Mouse (Mus musculus) forebrain, embryonic 13.5 days (tissue): ENCODE results near the gene Txndc17. TPM values are rescaled to one million over a fixed set of nuclear protein-coding genes. Genes with fewer than 3 reads are reported as not detected.

Experiments used
- ATAC-seq: fragments of 200-750 bp; cut with Nextera tagmentation; 2 replicates; pipeline ENCODE4 v1.8.0; 2017
- H3K27ac ChIP-seq: fragments of 300-500 bp; sonication (generic); 2 replicates; pipeline ENCODE4 v1.5.1; 2015; ENCODE audit warnings: inconsistent platforms, mild to moderate bottlenecking, moderate library complexity
- H3K27me3 ChIP-seq: fragments of 300-500 bp; sonication (generic); 2 replicates; pipeline ENCODE4 v1.6.1; 2015; ENCODE audit warnings: mild to moderate bottlenecking, inconsistent platforms
- H3K36me3 ChIP-seq: fragments of 300-500 bp; sonication (generic); 2 replicates; pipeline ENCODE4 v1.6.1; 2015; ENCODE audit warnings: mild to moderate bottlenecking, inconsistent platforms; ENCODE audit not compliant: poor library complexity, severe bottlenecking
- H3K4me1 ChIP-seq: fragments of 300-500 bp; sonication (generic); 2 replicates; pipeline ENCODE4 v1.6.1; 2015; ENCODE audit warnings: inconsistent platforms
- H3K4me2 ChIP-seq: fragments of 300-500 bp; sonication (generic); 2 replicates; pipeline ENCODE4 v1.6.1; 2015; ENCODE audit warnings: inconsistent platforms, mild to moderate bottlenecking, moderate library complexity
- H3K4me3 ChIP-seq: fragments of 300-500 bp; sonication (generic); 2 replicates; pipeline ENCODE4 v1.5.1; 2015; ENCODE audit warnings: mild to moderate bottlenecking, inconsistent platforms
- H3K9ac ChIP-seq: fragments of 300-500 bp; sonication (generic); 2 replicates; pipeline ENCODE4 v1.6.1; 2015; ENCODE audit warnings: mild to moderate bottlenecking, inconsistent platforms
- H3K9me3 ChIP-seq: fragments of 300-500 bp; sonication (generic); replicated peaks from 2 replicates; pipeline ENCODE4 v1.6.1; 2016; ENCODE audit warnings: inconsistent platforms
- WGBS: fragments of 180-500 bp; shearing (Covaris S2); methylation state at CpG from one replicate; pipeline ENCODE4 v1.1.7; 2015; 5-methylcytosine and 5-hydroxymethylcytosine counted together
- polyA plus RNA-seq: library from polyadenylated mRNA; unstranded; fragments of >200 nt; fragmentation: Nextera tagmentation; extraction: Ambion mirVana; gene quantifications from 2 replicates; pipeline ENCODE4 v1.2.1, GENCODE M21; 2015

Gene Txndc17
- polyA plus RNA-seq, 1 experiment from 2014 or later = 157 TPM

DNA sequence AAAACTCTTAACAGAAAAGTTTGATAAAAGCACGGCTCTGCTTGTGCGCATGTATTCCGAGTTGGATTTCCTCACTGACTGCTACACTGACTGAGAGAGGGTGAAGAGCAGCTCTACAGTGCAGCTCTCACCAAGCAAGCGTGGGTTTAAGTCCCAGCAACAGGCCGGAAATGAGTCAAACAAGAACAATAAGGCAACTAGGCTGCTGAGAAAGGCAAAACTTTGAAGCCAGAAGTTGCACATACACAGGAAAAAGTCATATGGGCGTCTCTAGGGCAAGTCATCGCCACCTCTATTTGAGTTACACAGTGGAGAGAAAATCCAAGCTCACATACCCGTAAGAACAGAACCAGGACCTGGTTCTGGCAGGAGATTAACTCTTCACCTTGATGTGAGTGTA is 10.8 kb upstream of the Txndc17 start:
- Histone ChIP-seq H3K4me3 (no peak overlapping the region), H3K36me3 (peaks cover 50% of the 10 kb centered on the region), H3K27ac (no peak overlapping the region), H3K4me2 (no peak overlapping the region), H3K27me3 (no peaks in the 10 kb centered on the region), H3K4me1 (no peaks in the 10 kb centered on the region), H3K9ac (no peak overlapping the region), H3K9me3 (no peaks in the 10 kb centered on the region)
- WGBS = 84% methylated on average over 8 of the region's 8 CpGs
- ATAC-seq = no peak

DNA sequence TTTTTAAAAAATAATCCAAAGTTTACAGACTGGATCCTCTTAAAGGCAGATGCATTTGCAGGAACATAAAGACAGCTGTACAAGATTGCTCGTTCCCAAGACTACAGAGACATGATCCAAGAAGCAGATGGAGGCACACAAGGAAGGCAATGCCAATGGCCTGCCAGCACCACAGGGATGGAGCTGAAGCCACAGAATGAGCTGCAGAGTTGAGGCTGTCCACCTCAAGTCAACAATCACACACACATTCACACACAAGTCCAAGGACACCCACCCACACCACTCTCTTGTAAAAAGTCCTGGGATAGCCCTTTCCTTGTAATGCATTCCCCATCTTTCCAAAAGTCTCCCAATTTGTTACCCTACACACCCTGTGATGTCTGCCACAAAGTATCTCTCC is 3.9 kb upstream of the Txndc17 start:
- H3K4me2 ChIP-seq = no peak overlapping the region
- H3K4me3 ChIP-seq = no peak overlapping the region
- no peak overlapping the region for H3K27ac ChIP-seq
- H3K36me3 ChIP-seq = peaks cover 23% of the 10 kb centered on the region
- ATAC-seq = no peak
- no peaks in the 10 kb centered on the region for H3K9me3 ChIP-seq
- no peak overlapping the region for H3K9ac ChIP-seq
- 65% methylated on average over 1 of the region's 1 CpGs for WGBS
- H3K4me1 ChIP-seq = peaks cover 43% of the 10 kb centered on the region
- H3K27me3 ChIP-seq = no peaks in the 10 kb centered on the region

DNA sequence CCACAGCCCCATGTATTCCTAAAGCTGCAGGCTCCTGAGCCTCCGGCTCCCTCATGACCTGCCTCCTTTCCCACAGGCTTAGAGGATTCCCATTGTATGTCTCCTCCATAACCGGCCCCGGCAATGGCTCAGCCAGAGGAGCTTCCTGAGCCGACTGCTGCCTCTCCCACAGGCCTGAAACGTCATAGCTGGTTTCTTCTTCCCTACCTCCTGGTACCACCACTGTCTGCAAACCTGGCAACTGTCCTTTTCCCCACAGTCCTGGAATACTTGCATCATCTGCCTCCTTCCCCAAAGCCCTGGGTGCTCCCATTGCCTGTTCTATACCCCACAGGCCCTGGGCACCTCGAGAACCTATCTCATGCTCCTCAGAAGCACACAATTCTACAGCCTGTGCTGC is 2.1 kb upstream of the Txndc17 start:
- Histone ChIP-seq H3K4me3 (peak overlapping the region; percentile 92), H3K4me1 (peaks cover 43% of the 10 kb centered on the region), H3K9ac (peak overlapping the region; percentile 90), H3K27me3 (no peaks in the 10 kb centered on the region), H3K36me3 (peaks cover 28% of the 10 kb centered on the region), H3K4me2 (peak overlapping the region; percentile 93), H3K9me3 (no peaks in the 10 kb centered on the region), H3K27ac (no peak overlapping the region)
- 91% methylated on average over 6 of the region's 6 CpGs for WGBS
- ATAC-seq = no peak

DNA sequence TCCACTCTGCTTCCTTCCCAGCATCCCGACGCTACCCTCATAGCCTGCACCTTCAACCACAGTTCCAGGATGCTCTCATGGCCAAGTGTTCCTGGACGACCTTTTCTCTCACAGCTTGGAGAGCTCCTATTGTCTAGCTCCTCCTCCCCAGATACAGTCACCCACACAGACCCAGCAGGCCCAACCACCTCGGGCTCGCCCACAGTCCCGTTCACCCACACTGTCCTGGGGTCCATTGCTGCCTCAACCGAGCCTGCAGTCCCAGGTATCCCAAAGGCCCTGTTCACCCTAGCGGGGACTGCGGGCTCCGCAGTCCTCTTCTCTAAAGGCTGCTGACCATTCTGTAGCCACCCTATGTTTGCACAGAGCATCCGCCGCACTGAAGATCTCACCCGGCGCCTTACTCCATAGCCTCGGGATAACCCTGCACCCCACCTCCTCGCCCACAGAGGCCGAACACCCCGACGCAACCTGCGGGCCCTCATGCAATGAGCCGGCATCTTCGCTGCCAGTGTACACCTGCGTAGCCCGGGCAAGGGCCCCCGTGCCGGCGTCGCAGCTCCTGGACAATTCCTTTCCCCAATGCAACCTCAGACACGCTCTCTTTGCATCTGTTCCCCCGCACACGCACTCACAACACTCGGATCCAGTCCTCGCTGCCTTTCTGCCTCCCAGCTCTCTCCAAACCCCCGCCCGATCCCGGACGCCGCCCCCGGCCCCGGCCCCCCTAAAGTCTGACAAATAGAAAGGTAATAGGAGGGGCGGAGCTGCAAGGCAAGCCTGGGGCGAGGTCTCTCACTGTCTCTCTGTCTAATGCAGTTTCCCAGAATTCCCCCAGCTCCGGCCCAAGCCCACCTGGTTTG is 775 bp upstream of the Txndc17 start, which contains the start of gene Gm43951:
Gene Gm43951 (minus strand): TSS at position 500 of the 863 bp plus-strand sequence.
- H3K9me3 ChIP-seq = no peaks in the 10 kb centered on the region
- H3K4me1 ChIP-seq = peaks cover 43% of the 10 kb centered on the region
- peak within 1 kb of the TSS; percentile 90 for H3K9ac ChIP-seq
- peak within 1 kb of the TSS; percentile 68 for H3K27ac ChIP-seq
- WGBS = under 1% methylated on average over 43 of the region's 43 CpGs
- peak; percentile 60 for ATAC-seq
- H3K4me3 ChIP-seq = peak within 1 kb of the TSS; percentile 92
- no peaks in the 10 kb centered on the region for H3K27me3 ChIP-seq
- H3K36me3 ChIP-seq = peaks cover 33% of the 10 kb centered on the region
- peak within 1 kb of the TSS; percentile 93 for H3K4me2 ChIP-seq

DNA sequence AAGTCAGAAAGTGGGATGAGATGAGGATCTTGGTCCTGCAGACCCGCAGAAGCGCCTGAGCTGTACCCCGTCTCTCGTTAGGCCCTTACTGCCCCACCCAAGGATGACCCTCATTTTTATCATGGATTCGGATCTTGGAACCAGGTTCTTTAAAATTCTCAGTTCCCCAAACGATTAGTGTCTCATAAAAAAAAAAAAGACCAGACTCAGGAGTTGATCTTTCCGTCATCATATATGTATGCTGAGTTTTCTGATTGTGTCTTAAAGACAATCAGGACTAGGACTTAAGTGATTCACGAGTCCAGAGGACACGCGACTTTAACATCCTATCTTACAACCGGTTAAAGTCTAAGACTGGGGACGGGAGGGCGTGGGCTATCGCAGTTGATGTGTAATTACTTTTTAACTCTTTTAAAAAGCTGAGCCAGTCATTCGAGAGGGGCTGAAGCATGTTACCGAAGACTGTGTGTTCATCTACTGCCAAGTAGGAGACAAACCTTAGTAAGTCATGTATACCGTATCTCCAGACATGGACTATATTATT is 559 bp downstream of the Txndc17 start:
- ATAC-seq = no peak
- Histone ChIP-seq H3K4me2 (peak overlapping the region; percentile 93), H3K4me3 (peak overlapping the region; percentile 92), H3K4me1 (peaks cover 40% of the 10 kb centered on the region), H3K9me3 (no peaks in the 10 kb centered on the region), H3K36me3 (peaks cover 37% of the 10 kb centered on the region), H3K9ac (peak overlapping the region; percentile 90), H3K27me3 (no peaks in the 10 kb centered on the region), H3K27ac (no peak overlapping the region)
- 20% methylated on average over 17 of the region's 17 CpGs for WGBS

DNA sequence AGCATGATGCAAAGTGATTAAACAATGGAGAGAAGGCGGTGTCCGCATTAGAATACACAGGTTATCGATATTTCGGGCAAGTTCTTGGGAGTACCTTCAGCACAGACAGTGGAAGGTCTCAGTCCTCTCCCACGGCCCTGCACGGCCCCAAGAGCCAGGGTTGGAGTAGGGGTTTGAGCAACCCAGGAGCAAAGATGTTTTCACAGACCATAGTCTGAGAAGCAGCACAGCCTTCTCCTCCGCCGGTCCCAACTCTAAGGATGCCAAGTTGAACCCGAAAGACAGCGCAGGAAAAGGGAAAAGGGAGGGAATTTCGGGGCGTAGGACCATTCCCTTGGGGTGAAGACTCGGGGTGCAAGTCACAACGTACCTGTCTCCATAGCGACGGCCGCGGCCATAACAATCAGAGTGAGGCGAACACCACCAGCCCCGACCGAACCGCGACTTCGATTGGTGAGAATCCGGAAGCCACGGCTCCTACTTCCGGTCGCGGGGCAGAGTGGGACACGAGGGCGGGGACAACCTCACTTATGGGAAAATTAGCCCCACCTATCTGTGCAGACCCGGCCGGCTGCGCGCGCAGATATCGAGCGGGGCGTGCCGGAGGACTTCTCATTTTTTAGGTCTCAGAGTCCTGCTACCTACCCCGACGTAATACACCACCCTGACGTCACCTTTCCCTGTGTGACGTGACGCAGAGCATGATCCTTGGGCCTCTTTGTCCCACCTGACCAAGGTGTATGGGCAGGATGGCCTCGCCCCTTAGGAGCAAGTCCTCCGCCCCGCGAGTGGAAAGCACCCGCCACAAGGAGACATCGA is 7.5 kb downstream of the Txndc17 start:
- H3K36me3 ChIP-seq = peaks cover 31% of the 10 kb centered on the region
- peak overlapping the region; percentile 82 for H3K4me2 ChIP-seq
- ATAC-seq = peak; percentile 98
- H3K27me3 ChIP-seq = no peaks in the 10 kb centered on the region
- 1% methylated on average over 51 of the region's 51 CpGs for WGBS
- H3K4me3 ChIP-seq = peak overlapping the region; percentile 78
- no peaks in the 10 kb centered on the region for H3K9me3 ChIP-seq
- peak overlapping the region; percentile 52 for H3K27ac ChIP-seq
- peaks cover 26% of the 10 kb centered on the region for H3K4me1 ChIP-seq
- H3K9ac ChIP-seq = peak overlapping the region; percentile 78

DNA sequence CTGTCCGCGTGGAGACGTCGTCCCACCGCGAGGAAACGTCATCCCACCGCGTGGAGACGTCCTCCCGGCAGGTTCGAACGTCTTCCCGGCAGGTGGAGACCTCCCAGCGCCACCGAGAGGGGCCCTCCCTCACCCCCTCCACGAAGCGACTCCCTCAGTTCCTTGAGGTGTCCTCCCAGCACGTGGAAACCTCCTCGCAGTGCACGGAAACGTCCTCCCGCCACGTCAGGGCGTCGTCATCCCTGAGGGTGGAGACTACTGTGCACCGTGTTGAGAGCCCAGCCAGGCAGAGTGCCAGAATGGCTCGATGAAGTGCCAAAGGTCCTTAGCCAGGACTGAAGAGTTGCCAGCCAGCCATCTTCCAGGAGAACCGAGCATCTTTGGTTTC is 8.1 kb downstream of the Txndc17 start, which contains the start of gene Med31:
Gene Med31 (minus strand): TSS at position 183 of the 388 bp plus-strand sequence.
- no peaks in the 10 kb centered on the region for H3K27me3 ChIP-seq
- H3K9me3 ChIP-seq = no peaks in the 10 kb centered on the region
- WGBS = 3% methylated on average over 29 of the region's 29 CpGs
- H3K4me3 ChIP-seq = peak within 1 kb of the TSS; percentile 78
- H3K27ac ChIP-seq = peak within 1 kb of the TSS; percentile 52
- peak within 1 kb of the TSS; percentile 78 for H3K9ac ChIP-seq
- H3K36me3 ChIP-seq = peaks cover 25% of the 10 kb centered on the region
- H3K4me2 ChIP-seq = peak within 1 kb of the TSS; percentile 82
- peak; percentile 82 for ATAC-seq
- H3K4me1 ChIP-seq = peaks cover 26% of the 10 kb centered on the region

DNA sequence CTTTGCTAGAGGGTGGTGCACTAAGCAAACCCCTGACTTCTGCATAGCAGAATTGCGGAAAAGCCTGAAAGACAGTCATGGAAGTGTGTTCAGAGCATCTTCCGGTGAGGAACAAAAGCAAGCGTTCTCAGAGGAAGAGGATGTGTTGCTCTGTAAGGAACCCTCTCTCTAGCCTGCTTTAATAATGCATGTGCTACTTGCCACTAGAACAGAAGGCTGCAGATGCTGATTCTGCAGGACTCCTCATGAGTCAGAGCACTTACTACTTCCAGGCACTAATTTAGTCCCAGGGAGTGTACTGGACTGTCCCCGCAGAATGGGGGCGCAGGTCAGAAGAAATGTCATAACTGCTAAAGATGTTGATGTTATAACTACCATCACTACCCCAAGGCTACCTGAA is 9.8 kb downstream of the Txndc17 start:
- peak overlapping the region; percentile 25; the same call in 1 of the 2 replicates for H3K4me2 ChIP-seq
- H3K4me3 ChIP-seq = no peak overlapping the region
- ATAC-seq = no peak
- WGBS = 88% methylated on average over 5 of the region's 5 CpGs
- H3K27ac ChIP-seq = no peak overlapping the region
- H3K4me1 ChIP-seq = peaks cover 26% of the 10 kb centered on the region
- H3K36me3 ChIP-seq = peaks cover 8% of the 10 kb centered on the region; the same call in 1 of the 2 replicates
- peak overlapping the region; percentile 40; the same call in 1 of the 2 replicates for H3K9ac ChIP-seq
- H3K27me3 ChIP-seq = no peaks in the 10 kb centered on the region
- H3K9me3 ChIP-seq = no peaks in the 10 kb centered on the region

DNA sequence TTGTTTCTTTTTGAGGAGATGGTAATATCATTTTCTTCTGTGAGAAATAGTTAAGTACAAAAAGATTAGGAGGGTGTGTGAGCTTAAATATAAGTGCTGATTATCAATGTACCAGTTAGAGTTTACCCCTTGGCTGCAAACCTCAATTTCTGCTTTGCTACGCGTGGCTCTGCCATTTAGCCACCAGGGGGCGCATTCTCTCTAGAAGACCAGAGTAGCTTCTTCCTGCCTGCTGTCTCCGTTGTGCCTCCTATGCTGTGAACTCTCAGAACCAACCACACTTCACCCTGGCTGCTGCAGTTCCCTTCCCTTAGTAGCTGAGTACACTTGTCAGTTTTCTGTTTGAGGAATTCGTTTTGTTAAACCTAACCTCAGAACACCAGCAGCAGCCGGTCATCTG is 13.9 kb downstream of the Txndc17 start:
- ATAC-seq = no peak; the same call in 1 of the 2 replicates
- Histone ChIP-seq H3K4me2 (no peak overlapping the region), H3K4me3 (no peak overlapping the region), H3K9me3 (no peaks in the 10 kb centered on the region), H3K9ac (no peak overlapping the region), H3K27me3 (no peaks in the 10 kb centered on the region), H3K36me3 (no peaks in the 10 kb centered on the region), H3K4me1 (peaks cover 22% of the 10 kb centered on the region), H3K27ac (no peak overlapping the region)
- 16% methylated on average over 6 of the region's 6 CpGs for WGBS

DNA sequence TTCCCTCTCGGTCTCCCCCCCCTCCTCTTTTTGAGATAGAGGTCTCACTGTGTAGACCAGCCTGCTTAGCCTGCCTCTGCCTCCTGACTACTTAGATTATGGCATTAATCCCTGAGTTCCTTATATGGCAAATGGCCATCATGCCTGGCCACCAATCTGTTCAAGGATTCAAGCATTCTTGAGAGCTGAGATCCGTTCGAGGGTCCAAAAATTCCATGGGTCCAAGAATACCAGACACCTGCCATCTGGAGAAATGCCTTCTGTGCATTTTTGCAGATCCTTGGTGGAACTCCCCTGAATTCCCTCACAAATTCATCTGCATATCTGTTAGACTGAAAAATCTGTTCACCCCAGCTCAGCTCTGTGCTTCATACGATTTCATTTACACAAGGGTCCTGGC is 16.1 kb downstream of the Txndc17 start:
- H3K27ac ChIP-seq = no peak overlapping the region
- 82% methylated on average over 4 of the region's 4 CpGs for WGBS

DNA sequence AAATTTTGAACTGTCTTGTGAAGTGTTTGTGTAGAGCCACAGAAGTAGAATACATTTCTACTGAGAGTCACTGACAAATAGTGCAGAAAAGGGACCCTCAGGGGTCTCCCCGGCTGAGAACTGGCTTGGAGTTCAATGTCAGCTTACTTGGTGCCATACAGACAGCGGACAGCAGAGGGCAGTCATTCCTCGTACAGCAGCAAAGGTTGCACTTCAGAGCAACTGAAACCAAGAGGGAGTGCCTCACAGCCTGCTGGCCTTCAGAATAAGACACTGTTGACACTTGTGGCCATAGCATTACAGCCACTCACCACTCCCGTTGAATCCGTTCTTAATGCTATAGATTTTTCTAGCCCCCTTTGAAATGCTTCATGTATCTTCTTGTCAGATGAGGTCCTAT is 17.5 kb downstream of the Txndc17 start:
- no peak for ATAC-seq
- Histone ChIP-seq H3K27ac (no peak overlapping the region), H3K9ac (no peak overlapping the region), H3K9me3 (no peaks in the 10 kb centered on the region), H3K4me1 (peaks cover 14% of the 10 kb centered on the region), H3K4me2 (no peak overlapping the region), H3K36me3 (no peaks in the 10 kb centered on the region), H3K4me3 (no peak overlapping the region), H3K27me3 (peaks cover 3% of the 10 kb centered on the region; the same call in 1 of the 2 replicates)
- 21% methylated on average over 5 of the region's 5 CpGs for WGBS

More for the DNA sequence above, 16.1 kb downstream of the Txndc17 start:
- Histone ChIP-seq H3K4me1 (peaks cover 14% of the 10 kb centered on the region), H3K4me3 (no peak overlapping the region), H3K36me3 (no peaks in the 10 kb centered on the region), H3K9ac (no peak overlapping the region), H3K4me2 (no peak overlapping the region), H3K27me3 (peaks cover 2% of the 10 kb centered on the region; the same call in 1 of the 2 replicates), H3K9me3 (no peaks in the 10 kb centered on the region)
- no peak for ATAC-seq
